Mouse (Mus musculus) forebrain, postnatal 0 days (tissue): ENCODE measurements around the gene Add1. TPM values are rescaled to one million over a fixed set of nuclear protein-coding genes. Genes with fewer than 3 reads are reported as not detected.
A peak's percentile ranks its signal among the peaks of the same experiment; 100 is the strongest.

ENCODE experiments used
- ATAC-seq: fragments of 200-750 bp; cut with Nextera tagmentation; 2 replicates; pipeline ENCODE4 v1.8.0; 2017; ENCODE audit warnings: mild to moderate bottlenecking, moderate library complexity
- DNase-seq: peaks from one replicate; pipeline ENCODE4 v3.0.0-alpha.2; 2015
- H3K27ac ChIP-seq: fragments of 300-500 bp; sonication (generic); 2 replicates; pipeline ENCODE4 v1.5.1; 2014; ENCODE audit warnings: low read depth, mild to moderate bottlenecking, antibody characterized with exemption, low read length, moderate library complexity, mixed read lengths
- H3K27me3 ChIP-seq: fragments of 300-500 bp; sonication (generic); 2 replicates; pipeline ENCODE4 v1.6.1; 2014; ENCODE audit warnings: mild to moderate bottlenecking, low read length, mixed read lengths; ENCODE audit not compliant: insufficient read depth
- H3K36me3 ChIP-seq: fragments of 300-500 bp; sonication (generic); 2 replicates; pipeline ENCODE4 v1.6.1; 2014; ENCODE audit warnings: mild to moderate bottlenecking, moderate library complexity; ENCODE audit not compliant: insufficient read depth
- H3K4me1 ChIP-seq: fragments of 300-500 bp; sonication (generic); 2 replicates; pipeline ENCODE4 v1.6.1; 2014; ENCODE audit warnings: antibody characterized with exemption; ENCODE audit not compliant: insufficient read depth
- H3K4me2 ChIP-seq: fragments of 300-500 bp; sonication (generic); 2 replicates; pipeline ENCODE4 v1.6.1; 2014; ENCODE audit warnings: low read depth, mild to moderate bottlenecking, moderate library complexity
- H3K4me3 ChIP-seq: fragments of 300-500 bp; sonication (generic); 2 replicates; pipeline ENCODE4 v1.5.1; 2014; ENCODE audit warnings: low read depth, low read length, mixed read lengths
- H3K9ac ChIP-seq: fragments of 300-500 bp; sonication (generic); 2 replicates; pipeline ENCODE4 v1.6.1; 2014; ENCODE audit warnings: mild to moderate bottlenecking
- H3K9me3 ChIP-seq: fragments of 300-500 bp; sonication (generic); 2 replicates; pipeline ENCODE4 v1.6.1; 2016; ENCODE audit warnings: low read length
- CTCF ChIP-seq: sonication (generic); IDR thresholded peaks from 2 replicates; pipeline ENCODE4 v1.5.1; 2016; ENCODE audit warnings: antibody characterized with exemption, control low read depth, low read depth
- WGBS: fragments of 180-500 bp; shearing (Covaris S2); extraction: QIAGEN DNeasy Blood & Tissue Kit; methylation state at CpG from one replicate; pipeline ENCODE4 v1.1.7; 2014; 5-methylcytosine and 5-hydroxymethylcytosine counted together
- polyA plus RNA-seq: library from polyadenylated mRNA; unstranded; fragments of >200 nt; fragmentation: Nextera tagmentation; extraction: Ambion mirVana; gene quantifications from 2 replicates; pipeline ENCODE4 v1.2.1, GENCODE M21; 2015
- total RNA-seq: library from RNA; depleted of rRNA; stranded (reverse); fragments of >200 nt; gene quantifications from 2 replicates; pipeline ENCODE4 v1.2.3, GENCODE M21; 2014; rRNA removed

Add1 gene
- total RNA-seq (270 and 334 TPM in 2 replicates), polyA plus RNA-seq (165 and 175 TPM in 2 replicates)

DNA sequence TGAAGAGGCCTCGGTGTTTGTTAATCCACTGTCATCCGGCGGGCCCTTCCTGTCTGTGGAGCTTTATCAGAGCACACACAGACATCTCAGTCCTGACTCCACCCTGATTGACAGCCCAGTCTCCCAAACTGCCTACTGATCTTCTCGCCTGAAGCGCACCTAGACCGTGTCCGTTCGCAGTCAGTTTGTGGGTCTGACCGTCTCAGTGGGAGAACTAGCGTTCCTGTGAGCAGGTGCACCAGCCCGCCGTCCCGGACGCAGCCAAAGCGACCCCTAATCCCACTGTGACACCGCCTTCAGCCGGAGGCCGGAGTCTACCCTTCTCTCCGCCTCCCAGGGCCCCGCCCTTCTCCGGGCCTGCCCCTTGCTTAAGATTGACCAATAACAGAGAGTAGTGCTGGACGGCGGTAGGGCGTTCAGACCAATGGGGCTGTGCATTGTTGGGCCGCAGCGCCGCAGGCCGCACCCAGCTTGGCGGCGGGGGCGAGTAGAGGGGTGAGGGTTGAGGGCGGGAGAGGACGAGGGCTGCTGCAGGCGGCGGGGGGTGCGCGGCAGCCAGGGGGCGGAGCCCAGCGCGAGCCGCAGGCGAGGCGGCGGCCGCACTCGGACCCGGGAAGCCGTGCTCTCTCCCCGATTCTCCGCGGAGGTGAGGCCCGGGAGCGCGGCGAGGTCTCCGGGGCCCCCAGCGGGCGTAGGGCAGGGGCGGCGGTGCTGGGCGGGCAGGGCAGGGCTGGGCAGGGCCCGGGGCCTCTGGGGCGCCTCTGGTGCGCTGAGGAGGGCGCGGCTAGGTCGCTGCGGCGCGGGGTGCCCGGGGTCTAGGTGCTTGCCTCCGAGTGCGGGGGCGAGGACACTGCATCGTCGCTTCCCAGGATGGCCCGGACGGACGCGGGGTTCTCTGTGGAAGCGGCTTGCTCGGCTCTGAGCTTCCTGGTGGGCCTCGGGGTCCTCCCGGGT is at the start of gene Add1:
TSS of gene Add1 (plus strand) at position 397 of the 954 bp plus-strand sequence.
- Histone ChIP-seq H3K9me3 (no peaks in the 10 kb centered on the region), H3K36me3 (0 out of 2 replicates have a peak, but pooled peaks cover 4% of the 10 kb centered on the region), H3K27ac (peak within 1 kb of the TSS; percentile 93), H3K4me2 (peak within 1 kb of the TSS; percentile 67), H3K27me3 (no peaks in the 10 kb centered on the region), H3K9ac (peak within 1 kb of the TSS; percentile 98), H3K4me3 (peak within 1 kb of the TSS; percentile 81), H3K4me1 (peaks cover 10% of the 10 kb centered on the region; the same call in 1 of the 2 replicates)
- under 1% methylated on average over 73 of the region's 84 CpGs for WGBS
- no peak for TF ChIP-seq CTCF
- DNase-seq (peak; percentile 98), ATAC-seq (peak; percentile 100)

DNA sequence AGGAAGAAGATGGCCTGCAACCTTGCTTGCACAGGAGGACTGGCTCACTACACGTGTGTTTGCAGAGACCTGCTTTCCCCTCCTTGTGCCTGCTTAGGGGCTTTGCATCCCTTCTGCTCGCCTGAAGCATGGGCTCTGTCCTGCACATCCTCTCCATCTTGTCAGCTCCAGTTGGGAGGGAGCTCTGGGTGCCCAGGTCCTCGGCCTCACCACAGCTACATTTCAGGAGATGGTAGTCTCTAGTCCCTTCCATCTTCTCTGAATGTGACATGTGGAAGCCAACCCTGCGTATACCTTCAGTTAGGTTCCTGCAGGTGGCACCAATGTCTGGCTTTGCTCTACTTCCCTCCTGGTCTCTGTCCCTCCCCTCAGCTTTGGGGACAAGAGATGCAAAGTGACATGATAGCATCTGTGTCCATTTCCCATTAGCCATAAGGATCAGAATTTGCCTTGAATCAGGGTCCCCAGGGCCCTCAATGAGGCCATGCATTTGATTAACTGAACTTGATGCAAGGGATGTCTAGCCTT is 49.4 kb upstream of the Add1 start:
- DNase-seq, result no peak
- no peaks in the 10 kb centered on the region for H3K36me3 ChIP-seq
- no peak for TF ChIP-seq CTCF
- 52% methylated on average over 4 of the region's 4 CpGs for WGBS
- H3K27me3 ChIP-seq, result no peaks in the 10 kb centered on the region
- no peak overlapping the region for H3K9ac ChIP-seq
- H3K4me2 ChIP-seq, result no peak overlapping the region
- ATAC-seq, result no peak
- H3K9me3 ChIP-seq, result no peaks in the 10 kb centered on the region
- no peaks in the 10 kb centered on the region for H3K4me1 ChIP-seq
- H3K27ac ChIP-seq, result no peak overlapping the region
- H3K4me3 ChIP-seq, result no peak overlapping the region

DNA sequence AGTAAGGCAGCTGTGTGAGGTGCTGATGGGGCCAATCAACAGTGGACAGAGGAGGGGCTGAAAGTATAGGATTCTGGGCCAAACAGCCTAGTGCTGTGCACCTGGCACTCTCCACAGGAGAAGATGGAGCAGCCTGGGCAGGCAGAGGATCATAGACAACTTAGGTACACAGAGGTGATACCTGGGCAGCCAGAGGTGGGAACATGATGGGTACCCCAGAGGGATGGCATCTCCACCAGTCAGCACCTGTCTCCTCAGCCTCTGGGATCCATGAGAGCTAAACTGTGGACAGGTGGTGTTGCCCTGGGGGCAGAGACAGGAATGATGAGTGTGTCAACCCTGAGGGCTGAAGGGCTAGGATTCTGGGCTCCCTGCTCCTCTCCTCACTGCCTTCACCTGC is 49.0 kb upstream of the Add1 start:
- no peaks in the 10 kb centered on the region for H3K9me3 ChIP-seq
- no peak for DNase-seq
- no peak overlapping the region for H3K9ac ChIP-seq
- no peak overlapping the region for H3K4me2 ChIP-seq
- H3K27me3 ChIP-seq, result no peaks in the 10 kb centered on the region
- no peaks in the 10 kb centered on the region for H3K4me1 ChIP-seq
- no peaks in the 10 kb centered on the region for H3K36me3 ChIP-seq
- no peak for TF ChIP-seq CTCF
- no peak overlapping the region for H3K4me3 ChIP-seq
- H3K27ac ChIP-seq, result no peak overlapping the region
- no peak for ATAC-seq

DNA sequence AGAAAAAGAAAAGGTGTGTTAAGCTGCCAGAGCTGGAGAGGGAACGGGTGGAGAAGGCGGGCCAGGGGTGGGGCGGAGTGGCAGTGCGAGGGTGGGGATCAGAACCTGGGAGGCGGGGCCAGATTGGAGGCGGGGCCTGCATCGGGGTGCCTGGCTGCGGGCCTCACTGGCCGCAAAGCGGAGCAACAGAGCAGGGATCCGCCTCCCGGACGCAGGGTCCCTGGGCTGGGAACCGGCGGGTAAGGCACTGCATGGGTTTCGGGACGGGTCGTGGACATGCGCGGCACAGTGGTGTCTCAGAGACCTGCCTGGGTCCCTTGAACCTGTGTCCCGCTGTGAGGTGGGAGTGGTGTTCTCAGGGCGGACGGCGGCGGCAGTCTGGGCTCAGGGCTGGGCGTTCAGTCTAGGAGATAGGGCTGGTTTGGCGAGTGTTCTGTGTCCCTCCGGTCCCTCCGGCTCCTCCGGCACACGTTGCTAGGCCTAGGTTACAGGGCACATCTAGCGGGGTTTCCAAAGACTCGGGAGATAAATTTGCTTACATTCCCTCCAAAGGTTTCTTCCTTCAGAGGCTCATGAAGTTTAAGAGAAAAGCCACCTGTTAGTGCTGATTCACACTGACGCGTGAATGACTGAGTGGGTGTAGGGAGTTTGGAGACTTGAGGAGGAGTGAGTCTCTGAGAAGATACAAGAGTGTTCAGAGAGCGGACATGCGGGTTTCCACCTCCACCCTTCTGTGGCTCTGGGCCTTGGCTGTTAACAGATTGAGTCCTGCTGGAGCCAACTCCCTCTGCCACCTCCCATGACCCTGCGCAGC is 47.6 kb upstream of the Add1 start, which contains the start of gene Sh3bp2:
TSS of gene Sh3bp2 (plus strand) at position 176 of the 814 bp plus-strand sequence.
- no peaks in the 10 kb centered on the region for H3K36me3 ChIP-seq
- H3K27me3 ChIP-seq, result no peaks in the 10 kb centered on the region
- no peak for TF ChIP-seq CTCF
- H3K4me1 ChIP-seq, result no peaks in the 10 kb centered on the region
- ATAC-seq (peak; percentile 94), DNase-seq (peak; percentile 51)
- H3K9me3 ChIP-seq, result no peaks in the 10 kb centered on the region
- 2% methylated on average over 38 of the region's 38 CpGs for WGBS
- peak within 1 kb of the TSS; percentile 72 for H3K4me2 ChIP-seq
- peak within 1 kb of the TSS; percentile 41 for H3K4me3 ChIP-seq
- H3K9ac ChIP-seq, result peak within 1 kb of the TSS; percentile 52; the same call in 1 of the 2 replicates
- no peak within 1 kb of the TSS for H3K27ac ChIP-seq

DNA sequence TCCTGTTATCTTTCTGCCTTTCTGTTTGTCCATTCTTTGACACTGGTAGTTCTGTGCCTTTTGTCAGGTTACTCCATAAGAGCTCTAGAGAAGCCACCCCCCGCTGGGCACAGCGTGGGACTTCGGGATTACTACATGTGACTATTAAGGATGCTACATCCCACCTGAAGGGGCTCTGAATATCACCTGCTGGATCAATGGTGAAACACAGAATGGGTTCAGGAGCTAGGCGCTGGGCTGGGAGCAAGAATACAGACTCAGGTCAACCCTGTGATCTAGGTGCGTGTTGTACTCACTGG is 47.0 kb upstream of the Add1 start:
- ATAC-seq (no peak), DNase-seq (no peak)
- Histone ChIP-seq H3K9me3 (no peaks in the 10 kb centered on the region), H3K36me3 (no peaks in the 10 kb centered on the region), H3K27me3 (no peaks in the 10 kb centered on the region), H3K4me1 (no peaks in the 10 kb centered on the region), H3K4me2 (no peak overlapping the region), H3K4me3 (no peak overlapping the region), H3K9ac (no peak overlapping the region), H3K27ac (no peak overlapping the region)
- WGBS, result 35% methylated on average over 5 of the region's 5 CpGs
- TF ChIP-seq CTCF, result no peak

DNA sequence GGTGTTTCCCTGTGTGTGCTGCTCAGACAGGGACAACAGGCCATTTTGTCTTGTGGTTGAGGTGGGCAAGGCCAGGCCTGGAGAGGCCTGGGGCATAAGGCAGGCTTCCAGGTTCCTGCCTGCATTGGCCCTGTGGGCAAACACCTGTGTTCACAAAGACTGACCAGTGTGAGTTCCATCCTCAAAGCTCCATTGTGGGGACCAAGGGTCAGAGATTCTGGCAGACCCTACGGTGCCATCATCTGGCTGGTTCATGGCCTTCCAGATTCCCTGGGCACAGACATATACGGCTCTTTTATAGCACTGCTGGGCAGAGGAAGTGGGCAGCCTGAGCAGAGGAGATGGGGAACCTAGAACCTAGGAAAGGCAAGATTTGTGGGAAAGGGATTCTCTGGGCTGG is 46.1 kb upstream of the Add1 start:
- Histone ChIP-seq H3K4me1 (no peaks in the 10 kb centered on the region), H3K4me3 (no peak overlapping the region), H3K27me3 (no peaks in the 10 kb centered on the region), H3K9me3 (no peaks in the 10 kb centered on the region), H3K4me2 (no peak overlapping the region), H3K36me3 (no peaks in the 10 kb centered on the region), H3K27ac (no peak overlapping the region), H3K9ac (no peak overlapping the region)
- TF ChIP-seq CTCF, result no peak
- no peak for DNase-seq
- 77% methylated on average over 2 of the region's 2 CpGs for WGBS
- ATAC-seq, result no peak
